Mouse (Mus musculus) forelimb bud, embryonic 11.5 days (tissue): ENCODE data around the gene Gm17349.

Experiments
- DNase-seq: peaks from one replicate; pipeline ENCODE4 v3.0.0-alpha.2; 2012; ENCODE audit warnings: low read depth, low spot score

Gene Gm17349

GRCm38 (mm10) chr15:99661121-99661830 is 44.0 kb downstream of the Gm17349 start:
- no peak for DNase-seq

- no peak for DNase-seq
Measured at GRCm38 (mm10) chr15:99658437-99658836, 46.9 kb downstream of the Gm17349 start.

- DNase-seq: no peak
Measured at GRCm38 (mm10) chr15:99655956-99656355, 49.3 kb downstream of the Gm17349 start.

GRCm38 (mm10) chr15:99653876-99654275 is 51.4 kb downstream of the Gm17349 start:
- DNase-seq: no peak

- peak; percentile 41 for DNase-seq
Measured at GRCm38 (mm10) chr15:99653291-99653690, 52.0 kb downstream of the Gm17349 start.
